Mouse (Mus musculus) mouse embryonic stem cell (cell line): ENCODE results near the gene Mical2.

ENCODE experiments used
- in situ Hi-C, 2 experiments: fragments of 300-500 bp; cut with MboI; formaldehyde crosslinking; loops; 1 replicate in 1 of 2; 3 replicates in 1 of 2; pipeline ENCODE4 v1.14.3; 2019 to 2020; ENCODE audit warnings: low sequenced_read_pairs in 2 of 2, low pct_unique_long_range_greater_than_20kb in 1 of 2, mixed read lengths in 1 of 2; ENCODE audit not compliant: unreplicated experiment in 1 of 2

The Mical2 gene

GRCm38 (mm10) chr7:112267266-112267665 lies 41.6 kb downstream of the Mical2 start:
- in situ Hi-C loops = no loop called here

GRCm38 (mm10) chr7:112268761-112269425 lies 43.2 kb downstream of the Mical2 start:
- in situ Hi-C loops = no loop called here

GRCm38 (mm10) chr7:112270870-112271269 lies 45.2 kb downstream of the Mical2 start:
- in situ Hi-C loops = no loop called here

GRCm38 (mm10) chr7:112271627-112272026 lies 46.0 kb downstream of the Mical2 start:
- in situ Hi-C loops = no loop called here

GRCm38 (mm10) chr7:112272692-112273091 lies 47.0 kb downstream of the Mical2 start:
- in situ Hi-C loops = no loop called here

GRCm38 (mm10) chr7:112273451-112273850 lies 47.8 kb downstream of the Mical2 start:
- in situ Hi-C loops = no loop called here

- in situ Hi-C loops = no loop called here
These were observed 49.0 kb downstream of the Mical2 start for GRCm38 (mm10) chr7:112274611-112275010.

GRCm38 (mm10) chr7:112275093-112275492 lies 49.4 kb downstream of the Mical2 start:
- in situ Hi-C loops = no loop called here

GRCm38 (mm10) chr7:112275883-112276282 lies 50.2 kb downstream of the Mical2 start:
- in situ Hi-C loops = no loop called here

- in situ Hi-C loops = no loop called here
These were observed 51.2 kb downstream of the Mical2 start for GRCm38 (mm10) chr7:112276823-112277222.

GRCm38 (mm10) chr7:112278648-112279047 lies 53.0 kb downstream of the Mical2 start:
- in situ Hi-C loops = no loop called here

GRCm38 (mm10) chr7:112280474-112280873 lies 54.8 kb downstream of the Mical2 start:
- in situ Hi-C loops = no loop called here

GRCm38 (mm10) chr7:112283606-112284310 lies 58.1 kb downstream of the Mical2 start:
- in situ Hi-C loops = no loop called here

- in situ Hi-C loops = no loop called here
These were observed 59.9 kb downstream of the Mical2 start for GRCm38 (mm10) chr7:112285573-112285972.

- in situ Hi-C loops = no loop called here
These were observed 62.9 kb downstream of the Mical2 start for GRCm38 (mm10) chr7:112288352-112289107.

- in situ Hi-C loops = no loop called here
These were observed 63.9 kb downstream of the Mical2 start for GRCm38 (mm10) chr7:112289514-112289913.

- in situ Hi-C loops = no loop called here
These were observed 64.3 kb downstream of the Mical2 start for GRCm38 (mm10) chr7:112289990-112290389.

GRCm38 (mm10) chr7:112293456-112294104 lies 67.9 kb downstream of the Mical2 start:
- in situ Hi-C loops = no loop called here
